Mouse (Mus musculus): Measurements from ENCODE around the gene Gm10053.

Gm10053 gene

GRCm38 (mm10) chr19:24899578-24900544 lies 24.4 kb downstream of the Gm10053 start:
- DNase-seq (ENCODE audit: low read depth, low spot score): peak; percentile 68

DNA sequence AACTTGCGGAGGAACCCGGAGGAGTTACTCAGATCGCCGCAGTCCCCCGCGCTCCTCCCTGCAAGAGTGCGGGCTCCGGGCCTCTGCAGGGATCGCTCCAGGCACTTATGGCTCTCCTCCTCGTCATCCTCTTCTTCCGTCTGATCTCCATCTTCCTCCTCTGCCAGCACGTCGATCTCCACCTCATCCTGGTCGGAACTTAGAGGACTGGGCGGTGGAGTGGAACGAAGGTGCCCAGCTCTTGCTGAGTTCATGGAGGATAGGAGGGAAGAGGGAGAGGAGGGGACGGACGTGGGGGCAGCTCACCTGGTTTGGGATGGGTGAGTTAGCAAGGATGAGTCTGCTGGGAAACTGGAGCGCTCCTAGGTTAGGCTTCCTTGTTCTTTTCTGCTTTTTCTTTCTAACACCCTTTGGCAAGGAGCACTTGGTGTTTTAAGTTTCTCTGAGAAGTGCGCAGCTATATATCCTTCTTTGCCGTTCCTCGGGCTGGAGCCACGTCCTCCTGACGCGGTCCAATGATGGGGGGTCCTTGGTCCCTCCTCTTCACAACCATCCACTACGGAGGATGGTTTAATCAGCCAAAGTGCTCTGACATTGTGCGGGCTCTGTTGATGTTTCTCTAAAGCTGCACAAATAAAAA lies 25.2 kb downstream of the Gm10053 start, which contains the start of gene Foxd4:
Foxd4 (minus strand) TSS at position 617 of the 640 bp plus-strand sequence.
- no peak for DNase-seq (ENCODE audit: low read depth, low spot score)

- no peak for DNase-seq (ENCODE audit: low read depth, low spot score)
Measured at GRCm38 (mm10) chr19:24901666-24902065, 26.2 kb downstream of the Gm10053 start.

DNA sequence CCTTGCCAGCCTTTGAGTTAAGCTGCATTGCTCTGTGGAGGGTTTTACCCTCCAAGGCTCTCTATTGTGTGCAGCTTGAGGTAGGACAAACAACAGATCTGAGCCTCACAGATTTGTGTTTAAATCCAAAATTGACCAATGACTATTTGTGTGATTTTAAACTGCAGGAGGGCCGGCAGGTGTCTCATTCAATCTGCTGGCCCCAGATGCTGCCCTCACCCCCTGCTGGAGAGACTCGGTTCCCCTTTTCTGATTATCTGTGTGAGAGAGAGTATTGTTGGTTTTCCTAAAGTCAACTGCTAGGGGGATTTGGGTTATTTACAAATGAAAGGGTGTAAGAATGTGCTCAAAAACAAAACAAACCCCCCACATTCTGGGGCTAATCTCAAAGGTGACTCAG lies 26.8 kb downstream of the Gm10053 start:
- DNase-seq (ENCODE audit: low read depth, low spot score): peak; percentile 24

DNA sequence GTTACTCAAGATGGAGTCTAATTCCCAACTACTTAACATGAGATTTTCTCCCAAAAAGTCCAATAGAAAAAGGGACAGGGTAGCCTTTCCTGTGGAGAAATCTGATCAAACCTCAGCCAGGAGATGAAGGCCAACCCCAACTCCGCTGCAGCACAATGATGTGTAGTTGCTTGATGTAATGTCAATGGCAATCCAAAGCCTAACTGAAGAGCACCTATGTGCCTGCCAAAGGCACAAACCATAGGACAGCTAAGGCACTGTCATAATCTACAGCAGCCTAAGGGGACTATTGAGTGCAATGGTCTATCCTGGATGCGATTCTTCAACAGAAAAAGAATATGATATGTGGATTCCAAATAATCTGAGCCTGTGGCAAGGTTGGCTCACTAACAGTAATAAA lies 27.3 kb downstream of the Gm10053 start:
- DNase-seq (ENCODE audit: low read depth, low spot score): no peak

DNA sequence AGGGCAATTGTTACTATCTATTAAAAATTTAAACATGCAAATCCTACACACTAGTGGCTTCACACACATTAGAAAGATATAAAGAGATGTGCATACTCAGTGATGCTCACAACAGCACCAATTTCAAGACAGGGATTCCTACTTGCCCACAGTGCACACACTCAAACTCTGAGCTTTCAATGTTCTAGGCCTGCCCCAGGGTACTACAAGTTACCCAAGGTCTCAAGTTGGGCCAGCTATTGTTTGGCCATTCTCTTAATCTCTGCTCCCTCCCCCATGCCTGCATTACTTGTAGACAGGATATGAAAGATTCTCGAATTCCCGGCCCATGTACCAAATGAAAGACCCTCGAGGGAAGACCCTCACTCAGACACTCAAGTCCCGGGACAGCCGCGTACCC lies 32.2 kb downstream of the Gm10053 start:
- no peak for DNase-seq (ENCODE audit: low read depth, low spot score)

DNA sequence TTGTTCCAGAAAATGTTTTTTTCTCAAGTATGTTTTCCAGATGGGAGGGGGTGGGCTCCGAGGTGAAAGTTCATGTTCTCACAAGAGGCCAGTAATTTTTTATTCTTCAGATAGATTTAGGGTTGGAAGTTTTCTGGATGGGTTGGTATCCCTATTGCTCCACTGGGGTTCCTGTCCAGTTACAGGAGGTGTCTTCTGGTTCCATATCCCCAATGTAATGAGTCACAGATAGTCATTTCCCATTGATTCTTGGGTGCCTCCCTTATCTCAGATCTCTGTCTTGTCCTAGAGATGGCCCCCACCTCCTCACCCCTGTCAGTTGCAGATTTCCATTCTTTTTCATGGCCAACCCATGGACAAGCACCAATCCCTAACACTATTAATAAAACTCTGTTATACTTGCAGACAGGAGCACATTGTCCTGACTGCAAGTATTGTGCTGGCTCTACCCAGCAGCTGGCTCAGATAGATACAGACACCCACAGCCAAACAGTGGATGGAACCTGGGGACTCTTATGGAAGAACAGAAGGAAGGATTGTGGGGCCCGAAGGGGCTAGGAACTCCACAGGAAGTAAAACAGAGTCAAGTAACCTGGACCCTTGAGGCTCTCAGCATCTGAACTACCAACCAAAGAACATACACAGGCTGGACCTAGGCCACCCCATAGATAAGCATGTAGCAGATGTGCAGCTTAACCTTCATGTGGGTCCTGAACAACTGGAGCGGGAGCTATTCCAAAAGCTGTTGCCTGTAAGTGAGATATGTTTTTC lies 33.1 kb downstream of the Gm10053 start:
- no peak for DNase-seq (ENCODE audit: low read depth, low spot score)

- DNase-seq (ENCODE audit: low read depth, low spot score): no peak
Measured at GRCm38 (mm10) chr19:24920866-24921265, 45.4 kb downstream of the Gm10053 start.
